Mouse (Mus musculus): ENCODE measurements at regions not wholly inside any gene's neighbourhood (a gene's known extent, or its start where the extent isn't known, plus 50 kb on each side); places are given as distances from the start of the nearest gene placed in this dataset.

DNA sequence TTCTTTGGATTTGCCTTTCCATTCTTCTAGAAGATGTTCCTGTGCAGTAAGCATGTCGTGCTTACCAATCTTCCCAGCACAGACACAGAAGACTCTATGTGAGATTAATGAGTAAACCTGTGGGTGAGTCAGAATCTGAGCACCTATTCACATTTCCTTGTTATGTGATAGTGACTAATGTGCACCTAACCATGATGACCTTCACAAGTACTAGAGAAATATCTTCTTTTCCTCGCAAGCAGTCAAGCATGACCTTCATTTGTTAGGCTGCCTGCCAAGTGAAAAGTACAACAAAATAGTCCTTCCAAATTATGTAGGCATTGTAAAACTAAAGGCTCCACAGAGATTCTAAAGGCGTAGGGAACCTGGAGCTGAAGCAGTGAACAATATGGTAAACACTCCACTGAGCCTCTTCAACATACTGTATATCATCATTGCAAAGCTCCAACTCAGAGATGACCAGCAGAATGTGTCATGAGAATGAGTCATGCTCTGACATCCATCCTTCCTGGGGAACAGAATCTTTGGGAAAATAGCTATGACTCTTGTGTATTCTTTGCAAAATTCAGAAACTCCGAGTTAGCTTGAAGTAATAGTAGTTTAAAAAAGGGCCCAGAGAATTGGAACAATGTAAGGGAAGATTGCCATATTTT, 480.0 kb upstream of the Slit2 start:
- intact Hi-C loops (cut with DNase I) = no loop called here
- DNase-seq = no peak

DNA sequence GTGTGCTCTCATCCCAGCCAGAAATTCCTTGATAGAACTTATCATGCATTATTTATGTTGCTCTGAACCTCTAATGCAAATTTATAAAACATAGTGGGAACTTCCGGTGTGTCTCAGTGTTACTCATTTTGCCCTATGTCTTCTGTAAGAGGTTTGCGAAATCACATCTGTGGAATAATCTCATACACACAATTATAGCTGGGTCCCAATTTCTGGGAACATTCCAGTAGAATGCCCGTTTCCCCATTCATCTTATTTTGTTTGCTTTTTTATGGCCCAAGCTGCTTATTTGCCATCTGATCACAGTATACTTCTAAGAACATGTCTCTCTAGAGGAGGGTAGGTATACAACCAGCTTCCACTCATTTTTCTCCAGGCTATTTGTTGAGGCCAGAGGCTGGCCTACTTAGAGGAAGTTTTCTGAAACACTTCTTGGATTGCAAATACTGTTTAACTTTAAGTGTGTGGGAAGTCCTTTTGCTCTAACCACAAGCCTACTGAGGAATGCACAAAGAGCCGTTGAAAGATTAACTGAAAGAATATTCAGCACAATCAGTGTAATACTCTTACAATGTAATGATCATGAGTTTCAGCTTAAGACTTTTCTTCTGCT, 474.1 kb upstream of the Slit2 start:
- intact Hi-C loops (cut with DNase I) = no loop called here
- DNase-seq = no peak

DNA sequence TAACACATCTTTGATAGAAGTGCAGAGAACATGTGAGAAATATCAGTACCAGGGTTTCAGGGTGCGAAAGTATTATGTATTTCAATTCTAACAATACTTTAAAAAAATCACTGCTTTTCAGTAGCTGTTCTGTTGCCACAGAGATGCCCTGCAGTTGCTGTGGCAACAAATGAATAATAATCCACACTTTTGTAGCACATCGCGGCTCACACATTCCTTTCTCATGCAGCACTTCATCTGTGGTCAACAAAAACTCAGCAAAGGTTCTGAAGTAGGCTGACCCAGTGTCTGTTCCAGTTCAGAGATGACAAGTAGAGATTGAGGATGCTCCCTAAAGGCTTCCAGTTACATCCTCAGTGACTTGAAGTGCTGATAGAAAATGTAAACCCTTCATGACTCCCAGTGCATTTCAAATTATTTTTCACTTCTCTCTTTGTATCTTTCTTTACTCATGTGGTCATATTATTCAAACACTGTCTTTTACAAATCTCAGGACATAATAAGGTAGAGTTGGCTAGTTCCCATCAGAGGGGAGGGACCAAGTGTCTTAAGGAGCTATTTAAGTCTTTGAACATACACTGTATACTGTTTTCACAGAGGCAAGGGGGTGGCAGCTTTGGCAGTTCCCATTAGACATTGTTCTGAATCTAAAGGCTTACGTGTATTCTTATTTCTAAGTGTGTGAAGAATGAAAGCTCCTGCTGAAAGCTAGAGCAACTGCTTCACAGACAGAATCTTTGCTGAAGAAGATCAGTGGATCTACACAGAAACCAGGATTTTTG, 460.6 kb upstream of the Slit2 start:
- intact Hi-C loops (cut with DNase I) = no loop called here
- DNase-seq = no peak

DNA sequence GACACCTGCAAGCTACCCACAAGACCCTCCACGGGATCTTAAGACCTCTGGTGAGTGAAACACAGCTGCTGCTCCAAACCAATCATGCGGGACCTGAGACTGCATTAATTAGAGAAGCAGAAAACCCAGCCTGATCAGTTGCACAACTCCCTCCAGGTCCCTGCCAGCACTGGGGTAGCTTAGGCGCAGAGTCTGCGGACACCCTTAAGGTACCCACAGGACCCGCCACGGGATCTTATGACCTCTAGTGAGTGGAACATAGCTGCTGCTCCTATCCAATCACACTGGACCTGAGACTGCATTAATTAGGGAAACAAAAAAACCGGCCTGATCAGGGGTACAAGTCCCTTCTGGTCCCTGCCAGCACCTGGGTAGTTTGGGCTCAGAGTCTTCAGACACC, 454.3 kb upstream of the Slit2 start:
- intact Hi-C loops (cut with DNase I) = no loop called here
- no peak for DNase-seq

DNA sequence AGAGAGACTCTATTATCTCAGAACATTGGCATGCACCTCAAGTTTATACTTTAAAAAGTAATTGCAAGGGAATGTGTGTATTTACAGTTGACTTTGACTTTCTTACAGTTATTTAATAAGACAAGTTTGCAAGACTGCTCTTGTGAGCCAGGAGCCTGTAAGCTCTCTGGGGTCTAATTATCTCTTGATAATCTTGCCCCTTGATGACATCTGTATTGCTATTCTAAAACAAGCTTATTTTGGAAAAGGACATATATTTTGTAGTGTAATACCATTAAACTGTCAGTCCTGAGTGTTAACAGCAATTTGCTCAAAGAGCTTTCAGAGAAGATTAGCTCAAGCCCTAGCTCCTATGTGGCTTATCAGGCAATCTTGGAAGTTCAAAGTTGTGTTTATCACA, 445.4 kb upstream of the Slit2 start:
- intact Hi-C loops (cut with DNase I) = no loop called here
- DNase-seq = no peak

DNA sequence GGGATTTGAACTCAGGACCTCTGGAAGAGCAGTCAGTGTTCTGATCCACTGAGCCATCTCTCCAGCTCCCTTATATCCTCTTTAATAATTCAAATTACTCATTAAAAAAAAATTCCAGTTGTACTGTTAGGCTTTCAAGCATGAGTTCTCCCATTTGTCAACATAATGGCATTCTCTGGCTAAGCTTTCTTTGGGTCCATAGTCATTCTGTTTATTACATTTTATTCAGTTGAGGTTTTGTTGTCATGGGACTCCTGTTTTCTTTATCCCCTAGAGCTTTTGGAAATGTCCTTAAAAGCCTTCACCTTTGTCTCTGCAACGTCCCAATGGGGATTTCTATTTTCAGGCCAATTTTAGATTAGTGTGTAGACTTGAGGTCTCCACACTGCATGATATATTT, 440.7 kb upstream of the Slit2 start:
- intact Hi-C loops (cut with DNase I) = no loop called here
- DNase-seq = no peak

DNA sequence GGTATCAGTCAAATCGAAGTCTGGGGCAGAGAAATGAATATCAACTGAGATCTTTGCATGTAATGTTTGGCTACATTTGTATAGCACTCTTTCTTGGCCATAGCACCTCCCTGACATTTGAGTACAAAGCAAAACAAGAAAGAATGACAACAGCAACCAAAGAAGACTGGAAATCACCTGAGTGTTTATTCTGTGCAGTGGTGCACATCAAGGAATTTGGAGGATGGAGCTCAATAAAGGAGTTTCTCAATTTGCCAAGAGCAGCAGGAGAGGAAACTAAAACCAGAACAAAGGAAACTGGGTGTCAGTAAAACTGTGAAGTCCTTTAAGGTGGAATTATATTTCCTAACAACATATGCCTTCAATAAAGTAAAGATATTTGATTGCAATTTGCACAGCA, 426.2 kb upstream of the Slit2 start:
- intact Hi-C loops (cut with DNase I) = no loop called here
- no peak for DNase-seq

DNA sequence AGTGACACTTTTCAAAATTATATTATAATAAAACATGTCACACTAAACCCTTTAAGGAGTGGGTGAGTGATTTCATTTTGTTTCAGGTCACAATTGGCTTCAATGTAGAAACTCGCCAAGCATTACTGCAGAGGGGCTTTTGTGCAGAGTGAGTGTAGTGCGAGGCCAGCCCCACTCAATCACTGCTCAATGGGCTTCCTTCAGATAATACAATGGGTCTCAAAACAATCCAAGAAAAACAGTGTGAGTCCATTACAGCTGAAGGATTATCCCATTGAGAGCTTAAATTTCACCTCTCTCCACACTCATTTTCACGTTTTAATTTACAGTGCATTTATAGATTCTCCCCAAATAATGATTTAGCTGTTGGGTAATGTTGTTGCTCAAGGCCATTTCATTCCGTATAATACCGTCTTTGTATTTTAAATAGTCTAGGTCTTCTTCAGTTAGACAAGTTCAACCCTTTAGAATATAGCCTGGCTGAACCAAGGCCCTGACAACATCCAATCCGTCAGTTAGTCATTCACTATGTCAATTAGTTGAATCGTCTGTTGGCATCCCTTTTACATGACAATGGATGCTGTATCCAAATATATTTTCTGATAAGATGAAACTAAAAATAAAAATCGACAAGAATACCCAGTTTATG, 425.7 kb upstream of the Slit2 start:
- DNase-seq = no peak
- intact Hi-C loops (cut with DNase I) = no loop called here

Data from left cerebral cortex, postnatal 4 days (tissue).